Mouse (Mus musculus) bone marrow macrophage, adult 2 months (primary cell): ENCODE measurements around the gene Oscar. TPM values are rescaled to one million over a fixed set of nuclear protein-coding genes. Genes with fewer than 3 reads are reported as not detected.

Experiments
- H3K27ac ChIP-seq: 2 replicates; pipeline ENCODE4 v1.5.1; 2012; ENCODE audit warnings: low read depth, low read length; ENCODE audit not compliant: insufficient read depth
- H3K4me1 ChIP-seq: 2 replicates; pipeline ENCODE4 v1.6.1; 2012; ENCODE audit warnings: low read length; ENCODE audit not compliant: control insufficient read depth, insufficient read depth
- H3K4me3 ChIP-seq: 2 replicates; pipeline ENCODE4 v1.5.1; 2012; ENCODE audit warnings: mild to moderate bottlenecking, low read length, moderate library complexity; ENCODE audit not compliant: insufficient read depth
- CTCF ChIP-seq: IDR thresholded peaks from 2 replicates; pipeline ENCODE4 v1.5.1; 2012; ENCODE audit warnings: low read depth, mild to moderate bottlenecking, low read length, moderate library complexity
- POLR2A ChIP-seq: IDR thresholded peaks from 2 replicates; pipeline ENCODE4 v1.6.1; 2012; ENCODE audit warnings: mild to moderate bottlenecking, low read depth, low read length, borderline replicate concordance
- polyA plus RNA-seq: library from polyadenylated mRNA; stranded (reverse); fragments of >200 nt; gene quantifications from 2 replicates; pipeline ENCODE4 v1.2.4, GENCODE M21; 2012; ENCODE audit not compliant: missing spikeins, insufficient read depth, insufficient read length

Oscar gene
- polyA plus RNA-seq, result not detected in 2 replicates

- Histone ChIP-seq H3K4me3 (peak within 1 kb of the TSS; percentile 66), H3K4me1 (peaks cover 10% of the 10 kb centered on the region), H3K27ac (no peak within 1 kb of the TSS)
- TF ChIP-seq POLR2A (no peak), CTCF (no peak)
Observed at GRCm38 (mm10) chr7:3616057-3616388, at the start of gene Oscar. Gene Oscar (minus strand): TSS chr7:3616157.

GRCm38 (mm10) chr7:3665215-3666114 lies 49.5 kb upstream of the Oscar start, which contains the start of gene Leng1:
Gene Leng1 (minus strand): TSS chr7:3665840.
- TF ChIP-seq POLR2A, result 0 out of 2 replicates have a peak, but pooled peaks have one; percentile 45
- no peak for TF ChIP-seq CTCF
- H3K4me3 ChIP-seq, result peak within 1 kb of the TSS; percentile 86
- H3K27ac ChIP-seq, result peak within 1 kb of the TSS; percentile 79
- H3K4me1 ChIP-seq, result peaks cover 14% of the 10 kb centered on the region

GRCm38 (mm10) chr7:3664524-3665214 lies 48.7 kb upstream of the Oscar start:
- Histone ChIP-seq H3K4me1 (peaks cover 14% of the 10 kb centered on the region), H3K27ac (peak overlapping the region; percentile 63), H3K4me3 (peak overlapping the region; percentile 86)
- no peak for TF ChIP-seq CTCF
- no peak for TF ChIP-seq POLR2A

- Histone ChIP-seq H3K27ac (no peak overlapping the region), H3K4me1 (peaks cover 1% of the 10 kb centered on the region; the same call in 1 of the 2 replicates), H3K4me3 (no peak overlapping the region)
- TF ChIP-seq CTCF (no peak), POLR2A (no peak)
Observed at GRCm38 (mm10) chr7:3658578-3658977, 42.6 kb upstream of the Oscar start.

- H3K4me1 ChIP-seq, result no peaks in the 10 kb centered on the region
- H3K27ac ChIP-seq, result no peak overlapping the region
- no peak for TF ChIP-seq POLR2A
- no peak for TF ChIP-seq CTCF
- H3K4me3 ChIP-seq, result no peak overlapping the region
Observed at GRCm38 (mm10) chr7:3656966-3657365, 41.0 kb upstream of the Oscar start.

GRCm38 (mm10) chr7:3646641-3647040 lies 30.7 kb upstream of the Oscar start:
- H3K27ac ChIP-seq, result no peak overlapping the region
- H3K4me1 ChIP-seq, result peaks cover 28% of the 10 kb centered on the region
- TF ChIP-seq CTCF, result no peak
- TF ChIP-seq POLR2A, result no peak
- peak overlapping the region; percentile 80 for H3K4me3 ChIP-seq

- H3K4me3 ChIP-seq, result peak overlapping the region; percentile 80
- TF ChIP-seq POLR2A (no peak), CTCF (no peak)
- peaks cover 28% of the 10 kb centered on the region for H3K4me1 ChIP-seq
- peak overlapping the region; percentile 97; the same call in 1 of the 2 replicates for H3K27ac ChIP-seq
Observed at GRCm38 (mm10) chr7:3646188-3646587, 30.2 kb upstream of the Oscar start.

- TF ChIP-seq POLR2A, result 0 out of 2 replicates have a peak, but pooled peaks have one; percentile 20
- no peak for TF ChIP-seq CTCF
- H3K4me1 ChIP-seq, result peaks cover 28% of the 10 kb centered on the region
- H3K4me3 ChIP-seq, result peak overlapping the region; percentile 80
- peak overlapping the region; percentile 97 for H3K27ac ChIP-seq
Observed at GRCm38 (mm10) chr7:3645488-3646025, 29.6 kb upstream of the Oscar start.

GRCm38 (mm10) chr7:3644672-3645487 lies 28.9 kb upstream of the Oscar start, which contains the start of gene Cnot3:
Gene Cnot3 (plus strand): TSS chr7:3645268.
- TF ChIP-seq POLR2A (no peak), CTCF (no peak)
- Histone ChIP-seq H3K4me1 (peaks cover 28% of the 10 kb centered on the region), H3K27ac (peak within 1 kb of the TSS; percentile 97), H3K4me3 (peak within 1 kb of the TSS; percentile 80)
